Mouse (Mus musculus) E14TG2a.4 (cell line): Measurements from ENCODE around the gene Fgf4.
A peak's percentile ranks its signal among the peaks of the same experiment; 100 is the strongest.
"Not testable (repeated sequence)": the region's sequence is repeated elsewhere in the genome, so short reads cannot be mapped to it uniquely, and the experiment has no call there.

ENCODE experiments used
- CTCF ChIP-seq: conservative IDR thresholded peaks from 2 replicates; pipeline ENCODE4 v1.5.1; 2014; ENCODE audit warnings: low read length
- NANOG ChIP-seq: IDR thresholded peaks from 2 replicates; pipeline ENCODE4 v1.6.1; 2014; ENCODE audit warnings: borderline replicate concordance, low read length, mixed read lengths
- POU5F1 ChIP-seq: IDR thresholded peaks from 2 replicates; pipeline ENCODE4 v1.6.1; 2014; ENCODE audit warnings: low read length, borderline replicate concordance

DNA sequence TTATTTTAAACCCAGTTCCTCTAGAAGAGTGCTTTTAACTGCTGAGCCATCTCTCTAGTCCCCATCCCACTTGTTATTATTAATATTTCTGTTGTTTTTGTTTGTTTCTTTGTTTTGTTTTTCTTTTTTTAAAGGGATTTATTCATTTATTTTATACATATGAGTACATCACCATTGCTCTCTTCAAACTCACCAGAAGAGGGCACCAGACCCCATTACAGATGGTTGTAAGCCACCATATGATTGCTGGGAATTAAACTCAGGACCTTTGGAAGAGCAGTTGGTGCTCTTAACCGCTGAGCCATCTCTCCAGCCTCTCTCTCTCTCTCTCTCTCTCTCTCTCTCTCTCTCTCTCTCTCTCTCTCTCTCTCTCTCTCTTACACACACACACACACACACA, 43.5 kb downstream of the Fgf4 start:
- peak; percentile 31 for TF ChIP-seq CTCF
- TF ChIP-seq POU5F1, NANOG: not testable (repeated sequence)
